Mouse (Mus musculus) midbrain, embryonic 13.5 days (tissue): Measurements from ENCODE around the gene Cblb. TPM values are rescaled to one million over a fixed set of nuclear protein-coding genes. Genes with fewer than 3 reads are reported as not detected.

Experiments used
- ATAC-seq: fragments of 200-750 bp; cut with Nextera tagmentation; 2 replicates; pipeline ENCODE4 v1.8.0; 2017; ENCODE audit warnings: mild to moderate bottlenecking, moderate TSS enrichment, moderate library complexity
- H3K27ac ChIP-seq: fragments of 300-500 bp; sonication (generic); 2 replicates; pipeline ENCODE4 v1.5.1; 2015; ENCODE audit warnings: inconsistent platforms, mild to moderate bottlenecking, moderate library complexity
- H3K27me3 ChIP-seq: fragments of 300-500 bp; sonication (generic); 2 replicates; pipeline ENCODE4 v1.6.1; 2015; ENCODE audit warnings: mild to moderate bottlenecking, inconsistent platforms
- H3K36me3 ChIP-seq: fragments of 300-500 bp; sonication (generic); 2 replicates; pipeline ENCODE4 v1.6.1; 2015; ENCODE audit warnings: mild to moderate bottlenecking, inconsistent platforms
- H3K4me1 ChIP-seq: fragments of 300-500 bp; sonication (generic); replicated peaks from 2 replicates; pipeline ENCODE4 v1.6.1; 2015; ENCODE audit warnings: inconsistent platforms
- H3K4me2 ChIP-seq: fragments of 300-500 bp; sonication (generic); replicated peaks from 2 replicates; pipeline ENCODE4 v1.6.1; 2015; ENCODE audit warnings: moderate library complexity, mild to moderate bottlenecking, inconsistent platforms
- H3K4me3 ChIP-seq: fragments of 300-500 bp; sonication (generic); replicated peaks from 2 replicates; pipeline ENCODE4 v1.5.1; 2015; ENCODE audit warnings: mild to moderate bottlenecking, inconsistent platforms
- H3K9ac ChIP-seq: fragments of 300-500 bp; sonication (generic); replicated peaks from 2 replicates; pipeline ENCODE4 v1.6.1; 2015; ENCODE audit warnings: mild to moderate bottlenecking, inconsistent platforms
- H3K9me3 ChIP-seq: fragments of 300-500 bp; sonication (generic); 2 replicates; pipeline ENCODE4 v1.6.1; 2016; ENCODE audit warnings: mild to moderate bottlenecking, inconsistent platforms
- WGBS: fragments of 180-500 bp; shearing (Covaris S2); methylation state at CpG from one replicate; pipeline ENCODE4 v1.1.7; 2015; 5-methylcytosine and 5-hydroxymethylcytosine counted together
- polyA plus RNA-seq: library from polyadenylated mRNA; unstranded; fragments of >200 nt; fragmentation: Nextera tagmentation; extraction: Ambion mirVana; gene quantifications from 2 replicates; pipeline ENCODE4 v1.2.1, GENCODE M21; 2015

Gene Cblb
- polyA plus RNA-seq, 1 experiment from 2014 or later = 20.1 TPM

GRCm38 (mm10) chr16:52023417-52023816, 7.6 kb upstream of the Cblb start:
- no peak overlapping the region for H3K27ac ChIP-seq
- H3K4me3 ChIP-seq = no peak overlapping the region
- no peaks in the 10 kb centered on the region for H3K36me3 ChIP-seq
- no peaks in the 10 kb centered on the region for H3K9me3 ChIP-seq
- H3K4me2 ChIP-seq = no peak overlapping the region
- WGBS = 70% methylated on average over 5 of the region's 5 CpGs
- no peaks in the 10 kb centered on the region for H3K4me1 ChIP-seq
- no peak overlapping the region for H3K9ac ChIP-seq
- H3K27me3 ChIP-seq = no peaks in the 10 kb centered on the region
- ATAC-seq = no peak

- Histone ChIP-seq H3K4me3 (no peak overlapping the region), H3K4me1 (peaks cover 7% of the 10 kb centered on the region), H3K4me2 (no peak overlapping the region), H3K9ac (no peak overlapping the region), H3K9me3 (no peaks in the 10 kb centered on the region), H3K27me3 (no peaks in the 10 kb centered on the region), H3K27ac (no peak overlapping the region), H3K36me3 (no peaks in the 10 kb centered on the region)
- no peak for ATAC-seq
- WGBS = 93% methylated on average over 4 of the region's 4 CpGs
Measured at GRCm38 (mm10) chr16:52027326-52027725, 3.7 kb upstream of the Cblb start.

- Histone ChIP-seq H3K4me1 (peaks cover 20% of the 10 kb centered on the region), H3K27ac (no peak overlapping the region), H3K9me3 (no peaks in the 10 kb centered on the region), H3K4me3 (no peak overlapping the region), H3K4me2 (no peak overlapping the region), H3K27me3 (no peaks in the 10 kb centered on the region), H3K36me3 (peaks cover 2% of the 10 kb centered on the region; the same call in 1 of the 2 replicates), H3K9ac (no peak overlapping the region)
- 92% methylated on average over 3 of the region's 3 CpGs for WGBS
- no peak for ATAC-seq
Measured at GRCm38 (mm10) chr16:52029001-52029400, 2.0 kb upstream of the Cblb start.

- under 1% methylated on average over 33 of the region's 37 CpGs for WGBS
- peak; percentile 83 for ATAC-seq
Measured at GRCm38 (mm10) chr16:52031712-52032251, 757 bp downstream of the Cblb start.

GRCm38 (mm10) chr16:52032376-52033330, 1.6 kb downstream of the Cblb start:
- no peak for ATAC-seq
- Histone ChIP-seq H3K4me1 (peaks cover 54% of the 10 kb centered on the region), H3K9me3 (no peaks in the 10 kb centered on the region)

More at GRCm38 (mm10) chr16:52031712-52032251, 757 bp downstream of the Cblb start:
- Histone ChIP-seq H3K4me1 (peaks cover 48% of the 10 kb centered on the region), H3K9ac (peak overlapping the region; percentile 96), H3K9me3 (no peaks in the 10 kb centered on the region), H3K27me3 (no peaks in the 10 kb centered on the region), H3K36me3 (peaks cover 14% of the 10 kb centered on the region), H3K4me3 (peak overlapping the region; percentile 92), H3K27ac (peak overlapping the region; percentile 97), H3K4me2 (peak overlapping the region; percentile 75)

GRCm38 (mm10) chr16:52033381-52034315, 2.6 kb downstream of the Cblb start:
- no peak overlapping the region for H3K27ac ChIP-seq
- H3K9me3 ChIP-seq = no peaks in the 10 kb centered on the region
- no peak for ATAC-seq
- peaks cover 60% of the 10 kb centered on the region for H3K4me1 ChIP-seq
- WGBS = 94% methylated on average over 4 of the region's 4 CpGs
- H3K4me3 ChIP-seq = peak overlapping the region; percentile 92
- peak overlapping the region; percentile 75 for H3K4me2 ChIP-seq
- peaks cover 16% of the 10 kb centered on the region for H3K36me3 ChIP-seq
- no peak overlapping the region for H3K9ac ChIP-seq
- no peaks in the 10 kb centered on the region for H3K27me3 ChIP-seq

More at GRCm38 (mm10) chr16:52032376-52033330, 1.6 kb downstream of the Cblb start:
- Histone ChIP-seq H3K27me3 (no peaks in the 10 kb centered on the region), H3K27ac (peak overlapping the region; percentile 97), H3K9ac (peak overlapping the region; percentile 96), H3K4me2 (peak overlapping the region; percentile 75), H3K4me3 (peak overlapping the region; percentile 92), H3K36me3 (peaks cover 16% of the 10 kb centered on the region)
- WGBS = 8% methylated on average over 29 of the region's 29 CpGs

GRCm38 (mm10) chr16:52034356-52034755, 3.3 kb downstream of the Cblb start:
- no peaks in the 10 kb centered on the region for H3K9me3 ChIP-seq
- peaks cover 16% of the 10 kb centered on the region for H3K36me3 ChIP-seq
- H3K4me2 ChIP-seq = peak overlapping the region; percentile 75
- 90% methylated on average over 5 of the region's 5 CpGs for WGBS
- H3K9ac ChIP-seq = no peak overlapping the region
- ATAC-seq = no peak
- H3K4me3 ChIP-seq = peak overlapping the region; percentile 24
- H3K27ac ChIP-seq = no peak overlapping the region
- H3K4me1 ChIP-seq = peaks cover 60% of the 10 kb centered on the region
- H3K27me3 ChIP-seq = no peaks in the 10 kb centered on the region

GRCm38 (mm10) chr16:52036295-52036694, 5.3 kb downstream of the Cblb start:
- no peaks in the 10 kb centered on the region for H3K9me3 ChIP-seq
- no peak overlapping the region for H3K4me3 ChIP-seq
- H3K4me1 ChIP-seq = peaks cover 59% of the 10 kb centered on the region

GRCm38 (mm10) chr16:52038283-52038682, 7.3 kb downstream of the Cblb start:
- Histone ChIP-seq H3K4me2 (no peak overlapping the region), H3K4me3 (no peak overlapping the region), H3K27ac (no peak overlapping the region), H3K9me3 (no peaks in the 10 kb centered on the region), H3K4me1 (peaks cover 66% of the 10 kb centered on the region), H3K36me3 (peaks cover 20% of the 10 kb centered on the region), H3K27me3 (no peaks in the 10 kb centered on the region), H3K9ac (no peak overlapping the region)
- ATAC-seq = no peak
- 93% methylated on average over 4 of the region's 4 CpGs for WGBS

More at GRCm38 (mm10) chr16:52036295-52036694, 5.3 kb downstream of the Cblb start:
- Histone ChIP-seq H3K36me3 (peaks cover 20% of the 10 kb centered on the region), H3K9ac (no peak overlapping the region), H3K27me3 (no peaks in the 10 kb centered on the region), H3K27ac (no peak overlapping the region), H3K4me2 (peak overlapping the region; percentile 75)
- 82% methylated on average over 3 of the region's 3 CpGs for WGBS
- no peak for ATAC-seq

- H3K27me3 ChIP-seq = no peaks in the 10 kb centered on the region
- H3K4me2 ChIP-seq = no peak overlapping the region
- WGBS = 89% methylated on average over 2 of the region's 2 CpGs
- no peak overlapping the region for H3K9ac ChIP-seq
- ATAC-seq = no peak
- no peak overlapping the region for H3K27ac ChIP-seq
- no peak overlapping the region for H3K4me3 ChIP-seq
- no peaks in the 10 kb centered on the region for H3K9me3 ChIP-seq
- peaks cover 20% of the 10 kb centered on the region for H3K36me3 ChIP-seq
- H3K4me1 ChIP-seq = peaks cover 64% of the 10 kb centered on the region
Measured at GRCm38 (mm10) chr16:52038821-52039220, 7.8 kb downstream of the Cblb start.

- Histone ChIP-seq H3K9ac (no peak overlapping the region), H3K9me3 (no peaks in the 10 kb centered on the region), H3K36me3 (peaks cover 6% of the 10 kb centered on the region; the same call in 1 of the 2 replicates), H3K4me2 (no peak overlapping the region), H3K27me3 (no peaks in the 10 kb centered on the region), H3K4me3 (no peak overlapping the region), H3K27ac (no peak overlapping the region), H3K4me1 (peaks cover 47% of the 10 kb centered on the region)
- WGBS = 87% methylated on average over 4 of the region's 4 CpGs
- no peak for ATAC-seq
Measured at GRCm38 (mm10) chr16:52040937-52041336, 9.9 kb downstream of the Cblb start.
